Mouse (Mus musculus) frontal cortex, postnatal 14 days (tissue): Measurements from ENCODE around the gene Slain1.

Experiments
- DNase-seq, 2 experiments: peaks; one replicate each; pipeline ENCODE4 v3.0.0; 2022; ENCODE audit warnings: low spot score in 2 of 2

The Slain1 gene

DNA sequence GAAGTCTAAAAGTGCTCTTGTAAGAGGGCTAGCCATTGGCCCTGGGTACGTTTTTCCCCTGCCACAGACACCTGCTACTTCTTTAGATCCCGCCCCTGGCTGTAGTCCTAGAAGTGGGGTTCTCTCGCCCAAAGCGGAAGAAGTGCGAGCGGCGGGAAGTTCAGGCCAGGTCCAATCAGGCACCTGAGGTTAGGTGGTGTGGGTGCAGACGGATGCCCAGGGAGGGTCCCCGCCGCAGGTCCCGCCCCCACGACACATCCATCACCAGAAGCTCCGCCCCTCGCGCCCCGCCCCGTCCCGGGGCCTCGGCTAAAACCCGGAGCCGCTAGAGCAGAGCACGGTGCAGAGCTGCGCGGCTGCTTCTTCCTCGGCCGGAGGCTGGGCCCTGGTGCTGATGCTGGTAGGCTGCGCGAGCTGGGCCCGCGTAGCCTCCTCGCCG lies at the start of gene Slain1:
Slain1 (plus strand) TSS at position 333 of the 439 bp plus-strand sequence.
- peak; percentile 84 to 90 for DNase-seq

DNA sequence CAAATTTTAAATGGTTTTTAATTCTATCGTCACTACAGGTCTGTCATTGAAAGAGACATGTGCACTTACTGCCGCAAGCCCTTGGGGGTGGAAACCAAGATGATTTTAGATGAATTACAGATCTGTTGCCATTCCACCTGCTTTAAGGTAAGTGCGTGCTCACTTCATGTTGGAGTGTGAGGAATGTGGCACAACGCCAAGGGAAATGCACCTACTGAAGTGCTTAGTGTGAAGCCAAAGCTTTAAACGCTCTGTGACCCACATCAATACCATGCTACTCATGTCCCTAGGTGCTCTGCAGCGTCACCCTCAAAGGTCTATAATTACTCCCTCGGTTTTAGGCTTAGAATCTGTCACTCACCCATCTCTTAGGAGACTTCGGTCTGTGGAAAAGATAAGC lies 42.0 kb upstream of the Slain1 start:
- no peak for DNase-seq

DNA sequence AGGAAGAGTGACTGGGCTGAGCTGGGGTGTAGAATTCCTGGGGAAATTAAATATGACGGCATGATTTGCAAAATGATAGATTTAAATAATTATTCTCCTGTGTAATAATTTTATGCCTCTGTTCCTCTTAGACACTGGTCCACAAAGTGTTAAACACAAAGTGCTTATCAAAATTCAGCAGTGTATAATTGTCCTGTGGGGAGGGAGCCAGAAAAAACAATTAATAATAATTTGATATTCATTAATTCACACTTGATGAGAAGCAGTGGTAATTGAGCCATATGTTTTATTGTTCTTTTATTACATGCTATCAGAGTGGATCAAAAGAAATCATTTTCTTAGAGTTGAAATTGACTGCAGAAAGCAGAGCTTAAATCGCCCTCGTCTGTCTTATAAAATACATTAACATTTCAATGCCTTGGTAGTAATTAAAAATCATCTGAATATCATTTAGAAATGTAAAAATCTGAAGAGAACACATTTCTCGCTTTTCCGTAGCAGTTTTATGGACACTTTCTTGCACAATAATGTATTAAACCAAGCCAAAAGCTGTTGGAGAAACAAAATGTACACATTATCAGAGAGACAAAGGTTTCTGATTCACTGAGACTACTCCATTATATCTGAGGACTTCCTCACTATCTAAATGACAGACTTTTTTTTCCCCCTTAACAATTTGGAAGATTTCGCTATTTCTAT lies 36.3 kb upstream of the Slain1 start:
- no peak for DNase-seq

DNA sequence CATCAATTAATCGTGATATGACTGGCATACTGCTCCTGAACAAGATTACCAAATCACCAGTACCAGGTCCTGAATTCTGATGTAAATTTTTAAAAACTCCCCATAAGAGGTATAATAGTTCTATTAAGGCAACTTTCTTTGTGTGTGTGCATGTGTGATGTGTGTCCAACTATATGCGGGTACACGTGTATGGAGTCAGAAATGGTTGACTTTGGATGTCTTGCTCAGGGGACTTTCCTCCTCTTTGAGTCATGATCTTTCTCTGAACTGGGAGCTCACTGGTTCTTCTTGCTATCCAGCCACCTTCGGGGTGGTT lies 35.8 kb upstream of the Slain1 start:
- no peak for DNase-seq

DNA sequence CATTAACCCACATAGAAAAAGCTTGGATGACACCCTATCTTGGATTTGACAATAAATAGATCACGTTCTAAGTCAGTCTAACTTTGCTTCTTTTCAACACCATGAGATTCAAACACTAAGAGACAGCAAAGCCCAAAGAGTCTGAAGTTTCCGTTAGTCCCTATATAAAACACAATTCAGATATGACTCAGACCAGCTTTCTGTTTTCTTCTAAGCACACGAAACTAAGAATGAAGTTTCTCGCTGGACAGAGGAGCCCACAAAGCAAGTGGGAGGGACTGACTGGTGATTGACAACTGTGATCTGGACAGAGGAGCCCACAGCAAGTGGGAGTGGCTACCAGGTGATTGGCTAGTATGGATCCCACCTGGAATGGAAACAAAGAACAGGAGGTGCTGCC lies 30.3 kb upstream of the Slain1 start:
- no peak for DNase-seq

DNA sequence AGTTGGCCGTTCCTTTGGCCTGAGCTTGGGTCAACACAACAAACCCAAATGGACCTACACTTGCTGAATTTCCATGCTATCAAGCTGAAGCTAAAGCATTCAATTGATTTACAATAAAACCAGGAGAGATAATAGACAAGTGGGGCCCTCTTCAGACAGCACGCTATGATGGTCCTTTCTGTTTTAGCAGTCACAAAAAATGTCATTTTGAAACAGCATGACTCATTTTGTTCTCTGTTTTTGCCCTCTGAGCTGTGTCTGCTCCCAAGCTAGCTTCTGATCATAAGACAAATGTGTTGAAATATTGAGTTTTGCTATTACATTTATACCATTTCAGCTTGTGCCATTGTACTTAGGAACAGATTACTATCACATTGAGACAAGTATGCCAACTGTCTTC lies 28.8 kb upstream of the Slain1 start:
- no peak for DNase-seq

DNA sequence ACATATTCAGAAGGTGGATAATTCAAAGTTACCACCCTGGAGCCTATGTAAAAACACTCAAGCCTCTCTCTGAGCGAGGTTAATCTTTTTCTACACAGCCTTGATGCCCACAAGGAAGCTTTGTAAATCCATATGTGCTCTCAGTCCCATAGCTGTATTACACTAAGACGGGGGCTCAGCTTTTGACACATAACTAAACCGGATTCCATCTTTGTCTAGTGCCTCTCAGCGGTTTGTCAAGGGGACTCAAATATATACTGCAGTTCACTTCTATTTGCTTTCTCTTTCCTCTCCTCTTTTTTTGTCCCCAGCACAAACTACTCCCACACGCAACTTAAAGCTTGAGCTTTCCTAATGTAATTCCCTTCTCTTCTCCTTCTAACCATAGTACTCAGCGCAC lies 23.9 kb upstream of the Slain1 start:
- DNase-seq: no peak

DNA sequence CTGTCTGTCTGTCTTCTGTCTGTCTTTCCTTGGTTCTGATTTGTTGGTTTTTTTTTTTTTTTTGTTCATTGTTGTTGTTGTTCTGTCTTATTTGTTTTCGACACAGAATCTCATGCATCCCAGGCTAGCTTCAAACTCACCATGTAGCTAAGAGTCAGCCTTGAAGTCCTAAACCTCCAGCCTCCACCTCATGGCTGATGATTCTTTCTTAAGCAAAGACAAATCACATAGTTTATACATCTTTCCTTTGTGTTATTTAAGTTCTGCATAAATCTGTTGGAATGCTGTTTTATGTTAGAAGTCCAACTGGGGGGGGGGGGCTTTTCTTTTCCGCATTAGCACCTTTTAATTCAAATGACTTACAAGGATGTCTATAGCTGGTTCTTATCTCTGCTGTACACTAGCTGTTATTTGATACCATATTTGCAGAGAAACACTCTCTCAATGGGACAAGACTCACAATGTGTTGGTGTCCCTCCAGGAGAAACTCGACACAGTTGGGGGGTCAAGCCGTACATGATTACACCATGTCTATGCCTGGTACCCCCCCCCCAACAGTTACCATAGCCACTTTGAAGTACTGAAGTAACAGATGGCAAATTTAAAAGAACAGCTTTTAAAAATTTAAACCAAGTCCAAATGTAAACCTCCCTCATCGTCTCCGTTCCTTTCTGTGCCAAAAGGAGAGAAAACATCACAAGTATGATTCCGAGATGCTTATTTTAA lies 20.2 kb upstream of the Slain1 start:
- DNase-seq: no peak

DNA sequence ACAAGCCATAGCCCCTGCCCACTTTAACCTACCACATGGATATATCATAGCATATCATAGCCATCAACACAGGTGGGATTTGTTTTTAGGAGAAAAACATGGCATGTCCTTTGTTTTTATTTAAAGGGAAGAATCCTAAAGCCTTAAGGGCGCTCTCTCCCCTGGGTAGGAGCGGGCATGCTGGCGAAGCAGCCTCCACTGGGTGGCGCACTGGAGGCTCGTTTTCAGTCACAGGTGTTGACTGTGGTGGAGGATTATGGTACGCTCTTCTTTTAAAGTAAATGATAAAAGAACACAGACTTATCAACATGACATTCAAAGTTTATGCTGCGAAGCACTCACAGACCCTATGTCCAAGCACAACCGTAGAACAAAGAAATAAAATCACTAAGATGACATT lies 19.5 kb upstream of the Slain1 start:
- no peak for DNase-seq

DNA sequence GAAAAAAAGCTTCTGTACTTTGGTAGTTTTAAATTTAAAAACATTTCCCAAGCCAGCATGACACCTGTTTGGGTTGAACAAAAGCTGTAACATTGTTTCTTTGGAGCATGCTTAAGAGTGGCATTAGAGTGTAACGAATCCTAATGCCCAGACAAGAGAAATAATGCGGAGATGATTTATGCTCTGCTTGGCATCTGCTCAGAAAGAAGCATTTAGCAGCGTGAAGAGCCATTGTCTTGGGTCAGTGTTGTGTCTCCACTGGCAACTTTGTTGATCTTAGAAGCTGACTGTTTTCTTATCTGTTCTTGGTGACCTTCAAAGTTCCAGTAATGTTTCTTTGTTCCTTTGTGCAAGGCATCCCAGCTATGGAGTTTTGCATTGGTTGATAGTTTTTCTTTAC lies 6.1 kb upstream of the Slain1 start:
- no peak for DNase-seq

DNA sequence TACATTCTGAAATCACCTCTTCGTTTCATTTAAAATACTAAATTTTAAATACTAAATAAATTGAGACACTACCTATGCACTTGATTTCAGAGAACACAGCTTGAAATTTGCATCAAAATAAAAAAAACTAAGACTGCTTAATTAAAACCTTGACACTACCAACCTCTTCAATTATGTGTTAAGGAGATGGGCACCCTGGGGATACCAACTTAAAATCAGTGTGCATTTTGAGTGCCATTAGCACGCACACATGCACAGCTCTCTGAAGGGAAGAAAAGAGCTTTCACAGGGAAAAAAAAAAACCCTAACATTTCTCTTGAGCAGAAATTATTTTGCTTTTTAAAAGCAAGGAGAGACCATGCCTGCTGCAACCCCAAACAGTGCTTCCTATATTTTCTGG lies 2.0 kb upstream of the Slain1 start:
- no peak for DNase-seq

DNA sequence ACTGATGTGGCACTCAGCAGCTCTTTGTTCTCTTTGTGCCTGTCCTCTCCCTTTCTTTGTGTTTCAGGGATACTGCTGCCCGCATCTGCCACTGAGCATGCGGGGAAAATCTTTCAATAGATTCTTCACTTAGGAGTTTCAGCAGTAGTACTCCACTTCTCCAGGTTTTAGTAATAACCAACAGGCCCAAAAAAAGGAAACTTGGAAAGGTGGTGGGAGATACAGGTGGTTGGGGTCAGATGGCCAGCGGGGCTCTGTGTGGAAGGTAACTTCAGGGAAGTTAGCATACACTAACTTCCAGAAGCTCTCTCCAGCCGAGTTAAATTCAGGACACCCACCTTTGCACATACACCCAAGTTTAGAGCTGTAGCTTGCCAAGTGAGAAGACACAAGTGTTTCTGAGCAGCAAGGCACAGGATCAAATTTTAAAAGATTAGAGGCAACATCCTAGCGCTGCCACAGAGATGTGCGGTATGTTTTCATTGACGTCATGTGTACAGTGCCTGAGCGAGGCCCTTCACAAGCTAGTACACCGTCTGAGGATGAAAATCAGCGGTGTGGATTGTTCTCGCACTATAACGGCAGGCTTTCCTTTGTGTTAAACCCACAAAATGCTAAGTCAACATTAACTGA lies 1.3 kb upstream of the Slain1 start:
- no peak for DNase-seq

DNA sequence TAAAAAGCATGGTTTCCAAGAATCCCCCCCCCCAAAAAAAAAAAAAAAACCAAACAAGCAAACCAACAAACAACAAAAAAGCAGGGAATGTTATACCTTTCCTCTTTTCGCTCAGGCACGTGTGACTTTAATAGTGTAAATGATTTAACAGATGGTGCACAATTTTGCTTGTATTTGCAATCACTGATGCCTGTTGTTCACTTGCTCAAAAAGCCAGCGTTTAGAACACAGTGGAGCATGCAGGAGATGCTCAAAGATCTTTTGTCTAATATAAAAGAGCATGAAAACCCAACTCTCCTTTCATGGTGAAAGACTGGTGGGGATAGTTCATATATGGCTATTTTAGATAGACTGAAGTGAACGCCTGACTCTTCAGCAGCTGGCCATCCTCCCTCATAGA lies 726 bp upstream of the Slain1 start:
- no peak for DNase-seq

DNA sequence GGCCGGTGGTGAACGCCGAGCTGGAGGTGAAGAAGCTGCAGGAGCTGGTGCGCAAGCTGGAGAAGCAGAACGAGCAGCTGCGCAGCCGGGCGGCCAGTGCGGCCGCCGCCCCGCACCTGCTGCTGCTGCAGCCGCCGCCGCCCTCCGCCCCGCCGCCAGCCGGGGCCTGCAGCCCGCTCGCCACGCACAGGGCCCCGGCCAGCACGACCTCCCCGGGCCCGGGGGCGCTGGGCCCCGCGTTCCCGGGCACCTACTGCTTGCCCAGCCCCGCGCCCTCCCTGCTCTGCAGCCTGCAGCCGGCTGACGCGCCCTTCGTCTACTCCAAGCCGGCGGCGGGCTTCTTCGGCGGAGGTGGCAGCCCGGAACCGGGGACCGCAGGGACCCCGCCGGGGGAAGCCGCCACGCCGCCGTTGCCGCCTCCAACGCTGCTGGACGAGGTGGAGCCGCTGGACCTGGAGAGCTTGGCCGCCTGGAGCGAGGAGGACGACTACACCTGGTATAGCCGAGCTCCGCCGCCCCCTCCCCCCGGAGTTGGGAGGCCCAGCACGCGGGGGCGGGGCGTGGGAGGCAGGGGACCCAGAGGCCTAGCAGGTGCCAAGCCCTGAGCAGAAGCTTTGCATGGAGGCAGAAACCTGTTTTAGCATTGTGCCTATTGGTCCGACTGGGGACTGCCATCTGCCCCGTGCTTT lies 529 bp downstream of the Slain1 start:
- DNase-seq: peak; percentile 50 to 52

DNA sequence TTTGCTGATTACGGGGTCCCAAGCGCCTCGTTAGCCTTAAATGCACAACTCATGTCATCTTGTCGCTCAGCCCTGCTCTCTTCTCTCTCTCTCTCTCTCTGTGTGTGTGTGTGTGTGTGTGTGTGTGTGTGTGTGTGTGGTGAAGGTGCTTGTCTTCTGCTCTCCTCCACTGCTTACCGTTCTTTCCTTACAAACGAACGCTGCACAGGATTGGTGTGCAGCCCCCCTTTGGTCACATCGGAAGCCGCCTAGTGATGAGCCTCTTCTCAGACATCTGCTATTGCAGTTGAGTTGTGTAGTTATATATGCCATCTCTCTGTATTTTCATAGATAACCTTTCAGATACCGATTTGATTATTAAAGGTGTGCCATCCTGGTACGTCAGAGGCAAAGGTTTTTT lies 1.1 kb downstream of the Slain1 start:
- no peak for DNase-seq

DNA sequence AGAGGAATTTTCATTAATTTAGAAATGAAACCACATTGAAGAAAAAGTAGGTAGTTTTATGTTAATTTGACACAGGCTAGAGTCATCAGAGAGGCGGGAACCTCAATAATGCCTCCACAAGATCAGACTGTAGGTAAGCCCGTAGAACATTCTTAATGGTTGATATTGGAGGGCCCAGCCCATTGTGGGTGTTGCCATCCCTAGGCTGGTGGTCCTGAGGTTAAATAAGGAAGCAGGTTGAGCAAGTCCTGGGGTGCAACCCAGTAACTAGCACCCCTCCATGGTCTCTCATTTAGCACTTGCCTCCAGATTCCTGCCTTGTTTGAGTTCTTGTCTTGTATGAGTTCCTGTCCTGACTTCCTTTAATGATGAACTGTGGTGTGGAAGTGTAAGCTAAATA lies 1.5 kb downstream of the Slain1 start:
- DNase-seq: no peak

DNA sequence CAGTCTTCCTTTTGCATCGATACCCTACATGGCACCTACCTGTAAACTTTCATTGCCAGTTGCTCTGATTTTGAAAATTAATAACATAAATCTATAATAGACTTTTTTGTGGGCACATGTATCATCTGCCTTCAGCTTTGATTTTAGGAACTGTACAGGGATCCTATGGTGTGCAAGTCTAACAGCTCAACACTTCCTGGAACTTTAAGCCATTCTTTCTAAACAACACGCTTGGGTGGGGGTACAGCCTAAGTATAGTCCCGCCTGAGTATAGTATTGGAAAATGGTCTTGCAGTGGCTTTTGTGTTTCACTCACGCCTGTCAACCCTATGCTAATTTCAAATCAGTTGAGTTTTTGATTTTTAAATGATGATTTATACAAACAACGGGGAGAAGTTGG lies 2.5 kb downstream of the Slain1 start:
- no peak for DNase-seq

DNA sequence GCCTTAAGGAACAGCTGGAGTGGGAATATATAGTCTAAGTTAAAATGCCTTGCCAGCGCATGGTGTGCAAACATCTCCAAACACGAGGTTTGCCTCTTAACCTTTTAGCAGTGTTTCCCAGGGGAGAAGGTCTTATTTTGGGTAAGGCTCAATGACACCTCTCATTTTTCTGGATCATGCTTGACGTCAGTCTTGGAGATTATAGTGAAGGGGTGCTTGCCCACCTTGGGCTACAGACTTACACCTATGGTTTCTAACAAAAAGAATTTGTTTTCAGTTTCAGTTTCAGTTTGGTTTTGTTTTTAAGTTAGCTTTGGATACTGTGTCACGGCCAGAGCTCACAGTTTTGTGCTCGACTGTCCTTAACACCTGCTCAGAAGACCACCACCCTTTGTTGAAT lies 3.8 kb downstream of the Slain1 start:
- DNase-seq: no peak

DNA sequence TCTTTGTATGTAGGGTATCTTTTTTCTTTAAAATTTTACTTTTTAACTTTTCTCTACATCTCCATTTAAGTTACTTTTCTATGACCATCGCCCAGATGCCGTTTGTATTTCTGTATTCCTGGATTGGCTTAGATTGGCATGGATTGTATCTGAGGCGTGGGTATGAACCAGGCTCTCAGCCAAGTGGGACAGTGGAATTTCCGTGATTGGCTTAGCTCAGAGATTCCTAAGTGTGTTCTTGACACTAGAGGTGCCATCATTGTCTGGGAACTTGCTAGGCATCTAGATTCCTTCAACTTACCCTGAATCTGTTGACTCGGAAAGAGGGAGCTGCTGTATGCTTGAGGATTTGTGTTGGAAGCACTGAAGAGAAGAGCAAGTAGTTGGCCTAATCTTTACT lies 5.4 kb downstream of the Slain1 start:
- DNase-seq: no peak

DNA sequence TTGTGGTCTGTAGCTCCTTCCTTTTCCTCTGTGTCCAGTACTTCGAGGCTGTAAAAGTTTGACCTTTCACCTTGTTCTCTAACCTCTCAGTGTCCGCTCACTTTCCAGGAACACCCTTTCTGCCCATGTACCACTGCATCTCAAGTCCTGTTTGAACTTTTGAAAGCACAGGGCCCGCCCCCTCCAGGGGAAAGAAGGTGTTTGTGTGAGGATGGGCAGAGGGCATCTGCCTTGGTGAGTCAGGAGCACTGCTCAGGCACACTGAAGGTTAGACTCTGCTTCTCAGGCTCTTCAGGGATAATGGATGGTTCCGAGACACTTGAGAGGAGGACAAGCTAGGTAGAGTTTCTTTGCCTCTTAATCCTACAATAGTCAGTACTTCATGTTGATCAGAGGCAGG lies 7.8 kb downstream of the Slain1 start:
- no peak for DNase-seq

DNA sequence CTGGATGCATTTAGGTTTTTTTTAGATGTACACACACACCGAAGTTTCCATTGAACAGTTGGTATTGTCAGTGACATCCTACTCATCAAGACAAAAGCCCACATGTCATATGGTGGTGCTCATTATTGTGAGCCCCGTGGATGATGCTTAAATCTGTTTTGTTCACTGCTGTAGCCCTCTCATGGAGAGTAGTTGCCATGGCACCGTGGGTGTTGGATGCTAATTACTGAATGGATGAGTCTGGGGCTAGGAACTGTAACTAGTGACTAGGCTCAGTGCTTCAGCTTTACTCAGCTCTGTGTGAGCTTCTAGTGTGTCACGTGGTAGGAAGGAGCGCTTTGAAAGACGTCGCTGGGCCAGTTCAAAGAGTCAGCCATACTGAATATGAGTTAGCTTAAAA lies 13.0 kb downstream of the Slain1 start:
- DNase-seq: peak; percentile 29 to 48

DNA sequence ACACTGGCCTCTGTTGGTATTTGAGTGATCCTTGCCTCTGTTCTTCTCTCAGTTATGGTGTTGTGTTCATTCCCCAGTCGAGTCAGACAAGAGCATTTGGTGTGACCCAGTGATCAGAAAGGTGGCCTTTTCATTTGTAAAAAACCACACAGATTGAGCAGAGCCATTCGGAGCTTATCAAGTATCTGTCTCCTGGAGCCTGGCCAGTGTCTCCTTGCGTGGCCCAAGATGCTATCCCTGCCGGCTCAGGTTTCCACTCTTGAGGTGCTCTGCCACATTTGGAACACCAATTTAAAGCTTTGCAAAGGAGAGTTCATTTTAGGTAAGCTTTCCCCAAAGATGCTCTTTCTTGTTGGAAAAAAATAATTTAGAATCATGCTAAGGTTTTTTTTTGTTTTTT lies 14.4 kb downstream of the Slain1 start:
- no peak for DNase-seq
